Comparison of ENCODE assay signal across 8 mouse cellular contexts in genomic region chr2:38347811-38348551, GRCm38 (mm10). TPM values are rescaled to one million over a fixed set of nuclear protein-coding genes. Genes with fewer than 3 reads are reported as not detected.
DNase-seq lines count a peak whose midpoint lies in the region; ATAC-seq and TF ChIP-seq lines count a peak whose summit lies in the region.

No protein-coding gene starts in this region.

- no peak for ATAC-seq in heart, embryonic 13.5 days (ENCODE audit: extremely low read depth, insufficient number of reproducible peaks, low FRiP score, low TSS enrichment)
- ATAC-seq in forebrain, embryonic 16.5 days, result peak; percentile 27
- no peak for ATAC-seq in liver, embryonic 11.5 days (replicated peaks; ENCODE audit: low FRiP score)
- ATAC-seq in stomach, embryonic 15.5 days (ENCODE audit: insufficient read depth, low FRiP score, low read depth), result no peak

- no peak for DNase-seq in heart, adult 8-10 months (ENCODE audit: low spot score)
- no peak for DNase-seq in ES-E14 (ENCODE audit: low read depth, low spot score)
- no peak for DNase-seq in liver, embryonic 11.5 days (ENCODE audit: low spot score)
- DNase-seq in spleen, postnatal 14 days (ENCODE audit: low spot score in 2 of 2), result no peak
- no peak for DNase-seq in natural killer cell, adult 2 months (ENCODE audit: low spot score in 2 of 2)

- peaks cover 100% of the 10 kb centered on the region for H3K27me3 ChIP-seq in heart, embryonic 13.5 days (replicated peaks)
- H3K27me3 ChIP-seq in forebrain, embryonic 16.5 days (replicated peaks; ENCODE audit: control insufficient read depth, insufficient read depth, low read length), result no peaks in the 10 kb centered on the region; the same call in none of the 2 replicates
- peaks cover 100% of the 10 kb centered on the region for H3K27me3 ChIP-seq in liver, embryonic 11.5 days (replicated peaks; ENCODE audit: control insufficient read depth, insufficient read depth, low read length)
- peaks cover 98% of the 10 kb centered on the region for H3K27me3 ChIP-seq in stomach, embryonic 15.5 days (replicated peaks)

- H3K9ac ChIP-seq in heart, embryonic 13.5 days, result peak overlapping the region; percentile 50
- H3K9ac ChIP-seq in ES-E14 (ENCODE audit: insufficient read depth, low read depth, low read length, poor library complexity, severe bottlenecking), result no peak overlapping the region
- H3K9ac ChIP-seq in forebrain, embryonic 16.5 days (replicated peaks; ENCODE audit: low read depth, low read length), result peak overlapping the region; percentile 92
- peak overlapping the region; percentile 8; the same call in 1 of the 2 replicates for H3K9ac ChIP-seq in liver, embryonic 11.5 days (ENCODE audit: low read depth, low read length)
- no peak overlapping the region for H3K9ac ChIP-seq in stomach, embryonic 15.5 days

- WGBS in heart, embryonic 13.5 days, result 1% methylated on average over 51 of the region's 54 CpGs
- under 1% methylated on average over 54 of the region's 54 CpGs for WGBS in forebrain, embryonic 16.5 days
- under 1% methylated on average over 53 of the region's 54 CpGs for WGBS in liver, embryonic 11.5 days
- WGBS in stomach, embryonic 15.5 days, result under 1% methylated on average over 54 of the region's 54 CpGs

- H3K9me3 ChIP-seq in heart, embryonic 13.5 days, result no peaks in the 10 kb centered on the region
- H3K9me3 ChIP-seq in ES-E14 (ENCODE audit: control insufficient read depth, insufficient read depth, low read depth, low read length), result no peaks in the 10 kb centered on the region
- H3K9me3 ChIP-seq in forebrain, embryonic 16.5 days (ENCODE audit: control insufficient read depth, low read length), result no peaks in the 10 kb centered on the region
- H3K9me3 ChIP-seq in liver, embryonic 11.5 days (ENCODE audit: control insufficient read depth, low read length), result no peaks in the 10 kb centered on the region
- H3K9me3 ChIP-seq in stomach, embryonic 15.5 days, result no peaks in the 10 kb centered on the region

- no peaks in the 10 kb centered on the region for H3K36me3 ChIP-seq in heart, embryonic 13.5 days
- H3K36me3 ChIP-seq in ES-E14 (ENCODE audit: control insufficient read depth, insufficient read depth, low read length, poor library complexity, severe bottlenecking), result no peaks in the 10 kb centered on the region
- no peaks in the 10 kb centered on the region for H3K36me3 ChIP-seq in forebrain, embryonic 16.5 days (ENCODE audit: control insufficient read depth, insufficient read depth)
- no peaks in the 10 kb centered on the region for H3K36me3 ChIP-seq in liver, embryonic 11.5 days (ENCODE audit: control insufficient read depth, insufficient read depth, low read length)
- no peaks in the 10 kb centered on the region for H3K36me3 ChIP-seq in stomach, embryonic 15.5 days

- in situ Hi-C loops in ES-E14 (cut with MboI; ENCODE audit: low sequenced_read_pairs in 2 of 2, unreplicated experiment in 2 of 2), result loop anchor here (5.0 to 10.0 kb wide), 2 partner anchors 364 to 367 kb away; partner anchors contain the start of gene Nr5a1 (in 2 of the 2)

- peaks cover 35% of the 10 kb centered on the region for H3K4me1 ChIP-seq in heart, embryonic 13.5 days
- H3K4me1 ChIP-seq in ES-E14 (ENCODE audit: control insufficient read depth in 2 of 2, insufficient read depth in 2 of 2, low read length in 2 of 2, poor library complexity in 1 of 2), result no peaks in the 10 kb centered on the region
- H3K4me1 ChIP-seq in forebrain, embryonic 16.5 days (replicated peaks; ENCODE audit: control insufficient read depth, insufficient read depth, low read length), result peaks cover 62% of the 10 kb centered on the region
- peaks cover 5% of the 10 kb centered on the region for H3K4me1 ChIP-seq in liver, embryonic 11.5 days (replicated peaks; ENCODE audit: control insufficient read depth, insufficient read depth, low read length)
- H3K4me1 ChIP-seq in stomach, embryonic 15.5 days, result peaks cover 21% of the 10 kb centered on the region

- H3K4me3 ChIP-seq in heart, embryonic 13.5 days, result peak overlapping the region; percentile 43
- H3K4me3 ChIP-seq in ES-E14 (ENCODE audit: insufficient read depth in 1 of 2, low read depth in 1 of 2, low read length in 2 of 2, poor library complexity in 1 of 2, severe bottlenecking in 1 of 2), result peak overlapping the region; percentile 20 to 24; a peak in 3 of 4 replicates
- H3K4me3 ChIP-seq in forebrain, embryonic 16.5 days (replicated peaks; ENCODE audit: low read length), result peak overlapping the region; percentile 54
- peak overlapping the region; percentile 38 for H3K4me3 ChIP-seq in liver, embryonic 11.5 days (ENCODE audit: low read depth, low read length)
- peak overlapping the region; percentile 19 for H3K4me3 ChIP-seq in stomach, embryonic 15.5 days (replicated peaks)

- H3K4me2 ChIP-seq in heart, embryonic 13.5 days, result peak overlapping the region; percentile 65
- H3K4me2 ChIP-seq in forebrain, embryonic 16.5 days (ENCODE audit: low read length), result peak overlapping the region; percentile 94
- H3K4me2 ChIP-seq in liver, embryonic 11.5 days, result peak overlapping the region; percentile 56
- H3K4me2 ChIP-seq in stomach, embryonic 15.5 days, result peak overlapping the region; percentile 44

- no peak overlapping the region for H3K27ac ChIP-seq in heart, embryonic 13.5 days (replicated peaks)
- H3K27ac ChIP-seq in ES-E14 (ENCODE audit: insufficient read depth, low read depth, low read length, poor library complexity, severe bottlenecking), result no peak overlapping the region
- H3K27ac ChIP-seq in forebrain, embryonic 16.5 days (ENCODE audit: low read length), result peak overlapping the region; percentile 96
- no peak overlapping the region for H3K27ac ChIP-seq in liver, embryonic 11.5 days (ENCODE audit: low read depth, low read length)
- H3K27ac ChIP-seq in stomach, embryonic 15.5 days, result no peak overlapping the region

TF ChIP-seq in ES-E14, 5 proteins besides CTCF, POLR2A, EP300 and RAD21:
- TF ChIP-seq ZC3H11A (IDR thresholded peaks at IDR 0.05; ENCODE audit: borderline replicate concordance, low read depth, low read length) (no peak), ZNF384 (IDR thresholded peaks at IDR 0.05; ENCODE audit: low read depth, low read length) (no peak), CHD2 (IDR thresholded peaks at IDR 0.05; ENCODE audit: low read depth, low read length) (no peak), MAFK (IDR thresholded peaks at IDR 0.05; ENCODE audit: insufficient read depth, low read depth, low read length) (no peak), HCFC1 (IDR thresholded peaks at IDR 0.05; ENCODE audit: borderline replicate concordance, insufficient read depth, low read length) (no peak)

RNA-seq across cellular contexts. Expression of gene Lhx2, which starts 8.9 kb away (rescaled TPM):
- 0.40 and 0.62 TPM in 2 replicates for polyA plus RNA-seq in heart, embryonic 13.5 days (2015; fragmentation: Nextera tagmentation; extraction: Ambion mirVana)
- under 1 TPM in 1 of 4 experiments, not detected in 3; 0.24 TPM for total RNA-seq in heart, adult 8-10 months (2022)
- 0.32 and 0.36 TPM in 2 replicates for total RNA-seq in ES-E14 (2012; rRNA removed)
- polyA plus RNA-seq in forebrain, embryonic 16.5 days (2015; fragmentation: Nextera tagmentation; extraction: Ambion mirVana), result 69.7 and 90.4 TPM in 2 replicates
- polyA plus RNA-seq in liver, embryonic 11.5 days (2014; fragmentation: Nextera tagmentation; extraction: Ambion mirVana), result 10.5 and 11.0 TPM in 2 replicates
- 0.15 and 0.41 TPM in 2 replicates for polyA plus RNA-seq in stomach, embryonic 15.5 days (2015; fragmentation: Nextera tagmentation; extraction: Ambion mirVana)

Comparison
In these comparisons a context has a peak if more than half of its experiments do, and no peak if none do; other contexts are left out.
1. H3K4me2 ChIP-seq: peak in every context shown above with its lines; median percentile 94 in forebrain, embryonic 16.5 days; 65 in heart, embryonic 13.5 days; 56 in liver, embryonic 11.5 days; 44 in stomach, embryonic 15.5 days.
2. H3K9ac ChIP-seq: peak in heart, embryonic 13.5 days (single experiment), forebrain, embryonic 16.5 days (single experiment) and liver, embryonic 11.5 days (single experiment); none in ES-E14 (single experiment) and stomach, embryonic 15.5 days (single experiment).
3. Peak in every context shown above with its lines, with median percentiles within 50 percentile points of each other: H3K4me3 ChIP-seq.